Mouse (Mus musculus) left cerebral cortex, adult 8-10 months (tissue): ENCODE results near the gene Tbcd. TPM values are rescaled to one million over a fixed set of nuclear protein-coding genes. Genes with fewer than 3 reads are reported as not detected.
"Not testable (repeated sequence)": the region's sequence is repeated elsewhere in the genome, so short reads cannot be mapped to it uniquely, and the experiment has no call there.

Experiments used
- DNase-seq, 2 experiments: peaks; one replicate each; pipeline ENCODE4 v3.0.0; 2022; ENCODE audit warnings: low spot score in 2 of 2
- total RNA-seq, 4 experiments: library from RNA; stranded (reverse); gene quantifications; 2 replicates each; pipeline ENCODE4 v1.2.4; 2022

The Tbcd gene
- total RNA-seq, 4 experiments from 2014 or later: 39.7 to 45.1 (median 40.9) TPM

GRCm38 (mm10) chr11:121652547-121653305, 201.0 kb downstream of the Tbcd start:
- no peak for DNase-seq

- no peak for DNase-seq
Observed at GRCm38 (mm10) chr11:121653631-121654030, 201.9 kb downstream of the Tbcd start.

- DNase-seq: no peak
Observed at GRCm38 (mm10) chr11:121654406-121654945, 202.7 kb downstream of the Tbcd start.

- no peak for DNase-seq
Observed at GRCm38 (mm10) chr11:121655166-121655806, 203.5 kb downstream of the Tbcd start.

GRCm38 (mm10) chr11:121655807-121656511, 204.2 kb downstream of the Tbcd start:
- no peak for DNase-seq

GRCm38 (mm10) chr11:121658151-121658550, 206.4 kb downstream of the Tbcd start:
- DNase-seq: no peak

- not testable (repeated sequence) for DNase-seq
Observed at GRCm38 (mm10) chr11:121660604-121661003, 208.9 kb downstream of the Tbcd start.

GRCm38 (mm10) chr11:121661116-121661515, 209.4 kb downstream of the Tbcd start:
- DNase-seq: no peak

Other genes starting within 250 kb of the Tbcd start
- 10 to 100 TPM; 20.8 to 27.9 (median 24.8) TPM for gene Hexdc, start 247.5 kb upstream of the Tbcd start, total RNA-seq
- 10 to 100 TPM in 1 of 4 experiments, 1 to 10 TPM in 3; 7.5 to 10.2 (median 9.5) TPM for gene Ogfod3, start 247.2 kb upstream of the Tbcd start, total RNA-seq
- 10 to 100 TPM; 19.2 to 25.9 (median 23.0) TPM for gene Cybc1, start 222.6 kb upstream of the Tbcd start, total RNA-seq
- gene Narf, start 214.7 kb upstream of the Tbcd start, total RNA-seq: 10 to 100 TPM; 44.1 to 61.8 (median 51.2) TPM
- gene Foxk2, start 192.0 kb upstream of the Tbcd start, total RNA-seq: 10 to 100 TPM; 78.2 to 84.7 (median 79.9) TPM
- gene Wdr45b, start 97.5 kb upstream of the Tbcd start, total RNA-seq: 10 to 100 TPM; 65.2 to 76.1 (median 67.4) TPM
- 10 to 100 TPM; 48.4 to 55.6 (median 50.4) TPM for gene Rab40b, start 63.7 kb upstream of the Tbcd start, total RNA-seq
- gene Fn3krp, start 30.5 kb upstream of the Tbcd start, total RNA-seq: 10 to 100 TPM; 47.7 to 52.2 (median 50.9) TPM
- gene Fn3k, start 17.0 kb upstream of the Tbcd start, total RNA-seq: 10 to 100 TPM; 58.6 to 64.2 (median 61.1) TPM
- gene Zfp750, start 67.4 kb downstream of the Tbcd start, total RNA-seq: under 1 TPM; 0.14 to 0.30 (median 0.15) TPM
- gene B3gntl1, start 221.2 kb downstream of the Tbcd start, total RNA-seq: 1 to 10 TPM; 6.5 to 8.0 (median 7.0) TPM
- gene Metrnl, start 249.6 kb downstream of the Tbcd start, total RNA-seq: 10 to 100 TPM; 11.9 to 13.1 (median 12.9) TPM